Mouse (Mus musculus): ENCODE measurements around the gene Dnajb14. TPM values are rescaled to one million over a fixed set of nuclear protein-coding genes. Genes with fewer than 3 reads are reported as not detected.
A peak's percentile ranks its signal among the peaks of the same experiment; 100 is the strongest.
"Not testable (repeated sequence)": the region's sequence is repeated elsewhere in the genome, so short reads cannot be mapped to it uniquely, and the experiment has no call there.

The Dnajb14 gene
- polyA plus RNA-seq, 1 experiment from 2014 or later: 9.3 TPM

GRCm38 (mm10) chr3:137954256-137954916 is 86.9 kb downstream of the Dnajb14 start:
- peaks cover 9% of the 10 kb centered on the region for H3K4me1 ChIP-seq (ENCODE audit: control insufficient read depth, insufficient read depth, low read length)
- H3K36me3 ChIP-seq (ENCODE audit: control insufficient read depth, insufficient read depth, low read length): no peaks in the 10 kb centered on the region
- no peaks in the 10 kb centered on the region for H3K27me3 ChIP-seq (ENCODE audit: control insufficient read depth, insufficient read depth, low read length)
- 68% methylated on average over 23 of the region's 23 CpGs for WGBS
- H3K4me2 ChIP-seq (replicated peaks; ENCODE audit: low read depth, low read length): no peak overlapping the region
- H3K9me3 ChIP-seq (ENCODE audit: control insufficient read depth, low read depth, low read length): no peaks in the 10 kb centered on the region
- H3K9ac ChIP-seq (replicated peaks; ENCODE audit: low read depth, low read length): no peak overlapping the region
- no peak overlapping the region for H3K4me3 ChIP-seq (ENCODE audit: low read depth, low read length)
- no peak overlapping the region for H3K27ac ChIP-seq (ENCODE audit: low read length)
- ATAC-seq (ENCODE audit: insufficient number of reproducible peaks, insufficient read depth, low FRiP score, low read depth): no peak

GRCm38 (mm10) chr3:137955560-137956081 is 88.1 kb downstream of the Dnajb14 start:
- ATAC-seq (ENCODE audit: insufficient number of reproducible peaks, insufficient read depth, low FRiP score, low read depth): 0 out of 2 replicates have a peak, but pooled peaks have one; percentile 48

GRCm38 (mm10) chr3:137957864-137958263 is 90.4 kb downstream of the Dnajb14 start:
- Histone ChIP-seq H3K27ac (ENCODE audit: low read length) (no peak overlapping the region), H3K4me3 (ENCODE audit: low read depth, low read length) (no peak overlapping the region), H3K9me3 (ENCODE audit: control insufficient read depth, low read depth, low read length) (no peaks in the 10 kb centered on the region), H3K36me3 (ENCODE audit: control insufficient read depth, insufficient read depth, low read length) (no peaks in the 10 kb centered on the region), H3K9ac (replicated peaks; ENCODE audit: low read depth, low read length) (no peak overlapping the region), H3K4me1 (ENCODE audit: control insufficient read depth, insufficient read depth, low read length) (no peaks in the 10 kb centered on the region), H3K4me2 (replicated peaks; ENCODE audit: low read depth, low read length) (no peak overlapping the region), H3K27me3 (ENCODE audit: control insufficient read depth, insufficient read depth, low read length) (no peaks in the 10 kb centered on the region)
- 85% methylated on average over 9 of the region's 9 CpGs for WGBS
- peak; percentile 46; the same call in 1 of the 2 replicates for ATAC-seq (ENCODE audit: insufficient number of reproducible peaks, insufficient read depth, low FRiP score, low read depth)

More at GRCm38 (mm10) chr3:137955560-137956081, 88.1 kb downstream of the Dnajb14 start:
- Histone ChIP-seq H3K4me2 (replicated peaks; ENCODE audit: low read depth, low read length) (peak overlapping the region; percentile 37), H3K27ac (ENCODE audit: low read length) (no peak overlapping the region), H3K9ac (replicated peaks; ENCODE audit: low read depth, low read length) (no peak overlapping the region), H3K27me3 (ENCODE audit: control insufficient read depth, insufficient read depth, low read length) (no peaks in the 10 kb centered on the region), H3K4me3 (ENCODE audit: low read depth, low read length) (no peak overlapping the region), H3K36me3 (ENCODE audit: control insufficient read depth, insufficient read depth, low read length) (no peaks in the 10 kb centered on the region), H3K4me1 (ENCODE audit: control insufficient read depth, insufficient read depth, low read length) (peaks cover 9% of the 10 kb centered on the region), H3K9me3 (ENCODE audit: control insufficient read depth, low read depth, low read length) (no peaks in the 10 kb centered on the region)
- 15% methylated on average over 16 of the region's 16 CpGs for WGBS

DNA sequence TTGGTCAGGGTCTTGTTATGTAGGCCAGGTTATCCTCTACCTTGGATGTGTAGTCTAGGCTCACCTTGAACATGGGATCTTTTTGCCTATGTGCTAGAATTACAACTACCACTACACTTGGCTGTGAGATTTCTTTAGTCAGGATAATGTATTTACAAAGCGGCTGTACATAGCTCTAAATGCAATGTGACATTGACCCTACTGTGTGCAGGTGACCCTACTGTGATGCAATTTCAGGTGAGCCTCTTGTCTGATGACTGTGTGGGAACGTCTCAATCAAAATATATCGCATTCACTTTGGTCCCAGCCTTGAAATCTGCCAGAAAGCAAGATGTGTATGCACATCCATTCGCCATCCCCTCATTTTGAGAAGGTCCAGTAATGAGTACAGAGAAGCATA is 90.9 kb downstream of the Dnajb14 start:
- no peak overlapping the region for H3K4me2 ChIP-seq (replicated peaks; ENCODE audit: low read depth, low read length)
- H3K9ac ChIP-seq (replicated peaks; ENCODE audit: low read depth, low read length): no peak overlapping the region
- 93% methylated on average over 4 of the region's 4 CpGs for WGBS
- no peak for ATAC-seq (ENCODE audit: insufficient number of reproducible peaks, insufficient read depth, low FRiP score, low read depth)
- H3K4me1 ChIP-seq (ENCODE audit: control insufficient read depth, insufficient read depth, low read length): no peaks in the 10 kb centered on the region
- H3K27me3 ChIP-seq (ENCODE audit: control insufficient read depth, insufficient read depth, low read length): no peaks in the 10 kb centered on the region
- no peak overlapping the region for H3K4me3 ChIP-seq (ENCODE audit: low read depth, low read length)
- no peaks in the 10 kb centered on the region for H3K36me3 ChIP-seq (ENCODE audit: control insufficient read depth, insufficient read depth, low read length)
- H3K9me3 ChIP-seq (ENCODE audit: control insufficient read depth, low read depth, low read length): no peaks in the 10 kb centered on the region
- H3K27ac ChIP-seq (ENCODE audit: low read length): no peak overlapping the region

DNA sequence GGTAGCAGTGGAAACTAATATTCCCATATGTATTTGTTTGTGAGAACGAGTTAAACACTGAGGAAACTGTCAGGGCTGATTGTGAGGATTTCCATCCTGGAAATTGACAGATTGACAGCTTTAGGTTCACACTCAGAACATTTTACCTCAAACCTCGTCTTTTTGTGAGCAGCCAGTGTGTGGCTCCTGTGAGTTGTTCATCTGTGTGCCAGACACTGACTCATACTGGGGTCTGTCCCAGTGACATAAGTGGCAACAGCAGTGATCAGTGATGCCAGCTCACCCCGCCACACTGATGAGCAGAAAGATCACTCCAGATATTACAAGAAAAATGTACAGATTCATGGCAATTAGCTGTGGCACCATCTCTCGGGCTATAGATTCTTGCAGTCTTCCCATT is 92.0 kb downstream of the Dnajb14 start:
- Histone ChIP-seq H3K27me3 (ENCODE audit: control insufficient read depth, insufficient read depth, low read length) (no peaks in the 10 kb centered on the region), H3K27ac (ENCODE audit: low read length) (no peak overlapping the region), H3K9me3 (ENCODE audit: control insufficient read depth, low read depth, low read length) (no peaks in the 10 kb centered on the region), H3K4me3 (ENCODE audit: low read depth, low read length) (no peak overlapping the region), H3K36me3 (ENCODE audit: control insufficient read depth, insufficient read depth, low read length) (no peaks in the 10 kb centered on the region), H3K4me2 (replicated peaks; ENCODE audit: low read depth, low read length) (no peak overlapping the region), H3K4me1 (ENCODE audit: control insufficient read depth, insufficient read depth, low read length) (no peaks in the 10 kb centered on the region), H3K9ac (replicated peaks; ENCODE audit: low read depth, low read length) (no peak overlapping the region)
- no peak for ATAC-seq (ENCODE audit: insufficient number of reproducible peaks, insufficient read depth, low FRiP score, low read depth)
- WGBS: 81% methylated on average over 4 of the region's 4 CpGs

DNA sequence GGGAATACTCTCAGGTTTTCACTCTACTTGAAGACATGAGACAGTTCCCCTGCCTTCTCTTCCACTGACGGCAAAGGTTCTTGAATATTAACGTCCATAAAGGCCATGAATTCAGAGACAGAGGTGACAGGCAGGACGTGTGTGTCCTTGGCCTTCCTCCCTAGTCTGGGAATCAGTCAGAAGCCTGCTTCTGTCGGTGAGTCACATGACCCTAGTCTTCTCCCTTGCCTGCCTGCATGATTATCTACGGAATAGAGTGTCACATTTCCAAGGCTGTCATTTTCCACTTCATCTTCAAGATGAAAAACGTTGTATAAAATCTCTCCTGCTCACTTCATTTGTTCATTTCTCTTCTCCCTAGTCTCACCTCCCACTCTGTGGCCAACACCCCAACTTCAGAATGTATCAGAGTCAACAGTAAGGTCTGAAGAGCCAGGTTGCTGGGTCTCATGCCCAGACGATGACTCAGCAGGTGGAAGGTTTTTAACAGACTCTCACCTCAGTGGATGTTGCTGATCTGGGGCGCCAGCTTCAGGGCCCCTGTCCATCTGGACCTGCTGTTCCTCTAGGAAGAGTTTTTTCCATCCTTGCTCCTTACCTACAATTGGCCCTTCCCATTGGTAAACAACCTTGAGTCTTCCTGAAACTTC is 94.4 kb downstream of the Dnajb14 start:
- no peak overlapping the region for H3K27ac ChIP-seq (ENCODE audit: low read length)

GRCm38 (mm10) chr3:137963508-137963907 is 96.0 kb downstream of the Dnajb14 start:
- WGBS: 73% methylated on average over 8 of the region's 8 CpGs
- H3K9me3 ChIP-seq (ENCODE audit: control insufficient read depth, low read depth, low read length): no peaks in the 10 kb centered on the region
- H3K9ac ChIP-seq (replicated peaks; ENCODE audit: low read depth, low read length): no peak overlapping the region
- no peaks in the 10 kb centered on the region for H3K4me1 ChIP-seq (ENCODE audit: control insufficient read depth, insufficient read depth, low read length)
- no peaks in the 10 kb centered on the region for H3K27me3 ChIP-seq (ENCODE audit: control insufficient read depth, insufficient read depth, low read length)
- no peaks in the 10 kb centered on the region for H3K36me3 ChIP-seq (ENCODE audit: control insufficient read depth, insufficient read depth, low read length)
- no peak overlapping the region for H3K4me2 ChIP-seq (replicated peaks; ENCODE audit: low read depth, low read length)
- no peak overlapping the region for H3K27ac ChIP-seq (ENCODE audit: low read length)
- H3K4me3 ChIP-seq (ENCODE audit: low read depth, low read length): no peak overlapping the region
- ATAC-seq (ENCODE audit: insufficient number of reproducible peaks, insufficient read depth, low FRiP score, low read depth): no peak

More for the DNA sequence above, 94.4 kb downstream of the Dnajb14 start:
- Histone ChIP-seq H3K9me3 (ENCODE audit: control insufficient read depth, low read depth, low read length) (no peaks in the 10 kb centered on the region), H3K9ac (replicated peaks; ENCODE audit: low read depth, low read length) (no peak overlapping the region), H3K4me2 (replicated peaks; ENCODE audit: low read depth, low read length) (no peak overlapping the region), H3K4me3 (ENCODE audit: low read depth, low read length) (no peak overlapping the region), H3K27me3 (ENCODE audit: control insufficient read depth, insufficient read depth, low read length) (no peaks in the 10 kb centered on the region), H3K36me3 (ENCODE audit: control insufficient read depth, insufficient read depth, low read length) (no peaks in the 10 kb centered on the region), H3K4me1 (ENCODE audit: control insufficient read depth, insufficient read depth, low read length) (no peaks in the 10 kb centered on the region)
- WGBS: 59% methylated on average over 8 of the region's 8 CpGs
- no peak for ATAC-seq (ENCODE audit: insufficient number of reproducible peaks, insufficient read depth, low FRiP score, low read depth)

- not testable (repeated sequence) for H3K9me3 ChIP-seq (ENCODE audit: control insufficient read depth, low read depth, low read length); ATAC-seq (ENCODE audit: insufficient number of reproducible peaks, insufficient read depth, low FRiP score, low read depth); H3K4me1 ChIP-seq (ENCODE audit: control insufficient read depth, insufficient read depth, low read length); H3K27me3 ChIP-seq (ENCODE audit: control insufficient read depth, insufficient read depth, low read length); H3K36me3 ChIP-seq (ENCODE audit: control insufficient read depth, insufficient read depth, low read length); H3K9ac ChIP-seq (replicated peaks; ENCODE audit: low read depth, low read length); H3K27ac ChIP-seq (ENCODE audit: low read length); H3K4me2 ChIP-seq (replicated peaks; ENCODE audit: low read depth, low read length); H3K4me3 ChIP-seq (ENCODE audit: low read depth, low read length)
- WGBS: 87% methylated on average over 1 of the region's 1 CpGs
These were observed 96.5 kb downstream of the Dnajb14 start for GRCm38 (mm10) chr3:137964014-137964413.
